Mouse (Mus musculus) mouse trophoblast stem cell (cell line): ENCODE measurements around the gene Ppm1f.
"Not testable (repeated sequence)": the region's sequence is repeated elsewhere in the genome, so short reads cannot be mapped to it uniquely, and the experiment has no call there.

ENCODE experiments used
- in situ Hi-C, 2 experiments: fragments of 300-500 bp; cut with MseI, MboI; formaldehyde crosslinking; loops; 2 replicates in 1 of 2; 3 replicates in 1 of 2; pipeline ENCODE4 v1.15.1; 2025

The Ppm1f gene

DNA sequence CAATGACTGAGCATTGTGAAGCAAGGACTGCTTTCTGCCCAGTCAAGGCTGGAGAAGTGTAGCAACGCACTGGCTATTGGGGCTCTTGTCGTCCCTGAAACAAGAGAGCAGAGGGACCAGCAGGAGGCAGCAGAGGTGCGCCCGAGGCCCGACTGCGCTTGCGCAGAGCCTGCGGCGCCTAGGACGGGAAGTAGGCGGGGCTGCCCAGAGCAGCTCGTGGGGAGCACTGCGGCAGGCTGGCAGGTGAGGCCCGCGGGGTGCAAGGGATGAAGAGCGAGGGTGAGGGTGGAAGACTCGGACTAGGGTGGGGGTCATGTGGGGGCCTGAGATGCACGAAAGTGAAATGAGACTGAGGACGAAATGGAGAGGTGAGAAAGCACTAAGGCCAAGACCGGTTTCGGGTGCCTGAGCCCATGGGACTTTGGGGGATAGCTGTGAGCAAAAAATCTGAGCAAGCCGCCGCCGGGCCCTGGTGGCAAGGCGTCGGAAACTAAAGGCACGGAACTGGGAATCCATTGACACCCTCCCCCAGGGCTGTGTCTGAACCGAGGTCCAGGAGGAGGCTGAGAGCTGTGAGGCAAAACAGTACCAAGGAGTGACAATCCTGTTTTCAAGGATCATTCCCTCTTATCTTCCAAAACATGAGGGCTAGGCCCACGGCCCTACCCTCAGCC is at the start of gene Ppm1f:
Gene Ppm1f, plus strand, starts transcription at position 88 of the 674 bp plus-strand sequence.
- in situ Hi-C loops: no loop called here

DNA sequence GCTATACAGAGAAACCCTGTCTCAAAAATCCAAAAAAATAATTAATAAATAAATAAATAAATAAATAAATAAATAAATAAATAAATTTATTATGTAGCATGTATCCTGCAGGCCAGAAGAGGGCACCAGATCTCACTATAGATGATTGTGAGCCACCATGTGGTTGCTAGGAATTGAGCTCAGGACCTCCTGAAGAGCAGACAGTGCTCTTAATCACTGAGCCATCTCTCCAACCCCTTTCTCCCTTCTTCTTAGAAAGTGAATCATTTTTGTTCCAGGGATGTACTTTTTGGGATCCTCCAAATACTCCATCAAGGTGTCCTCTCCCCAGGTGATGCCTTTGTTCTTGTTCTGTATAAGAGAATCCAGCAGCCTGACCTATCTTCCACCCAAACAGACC is 47.1 kb upstream of the Ppm1f start:
- in situ Hi-C loops: no loop called here

DNA sequence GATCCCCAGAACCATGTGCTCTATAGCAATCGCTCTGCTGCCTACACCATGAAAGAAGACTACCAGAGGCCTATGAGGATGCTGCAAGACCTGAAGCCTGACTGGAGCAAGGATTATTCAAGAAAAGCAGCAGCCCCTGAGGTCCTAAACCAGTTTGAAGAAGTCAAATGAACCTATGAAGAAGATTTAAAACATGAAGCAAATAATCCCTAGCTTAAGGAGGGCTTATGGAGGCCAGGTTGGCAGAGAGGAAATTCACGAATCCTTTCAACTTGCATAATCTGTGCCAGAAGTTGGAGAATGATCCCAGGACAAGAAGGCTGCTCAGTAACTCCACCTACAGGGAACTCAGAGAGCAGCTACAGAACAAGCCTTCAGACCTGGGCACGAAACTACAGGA is 43.9 kb upstream of the Ppm1f start:
- in situ Hi-C loops: no loop called here

DNA sequence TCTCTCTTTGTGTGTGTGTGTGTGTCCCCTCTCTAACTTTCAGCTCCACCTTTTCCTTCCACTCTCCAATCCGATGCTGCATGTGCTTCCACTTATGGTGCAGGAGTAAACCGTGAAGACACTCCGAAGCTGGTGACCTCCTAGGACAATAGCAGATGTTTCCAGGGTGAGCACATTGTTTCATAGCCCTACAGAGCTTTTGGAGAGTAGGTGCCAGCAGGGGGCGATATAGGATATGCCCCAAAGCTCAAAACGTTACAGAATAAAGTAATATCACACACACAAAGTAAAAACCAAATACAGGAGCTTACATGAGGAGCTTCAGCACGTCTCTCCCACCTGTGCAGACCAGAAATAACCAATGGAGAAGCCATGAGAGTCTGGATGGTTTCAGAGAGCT is 41.4 kb upstream of the Ppm1f start:
- in situ Hi-C loops: no loop called here

DNA sequence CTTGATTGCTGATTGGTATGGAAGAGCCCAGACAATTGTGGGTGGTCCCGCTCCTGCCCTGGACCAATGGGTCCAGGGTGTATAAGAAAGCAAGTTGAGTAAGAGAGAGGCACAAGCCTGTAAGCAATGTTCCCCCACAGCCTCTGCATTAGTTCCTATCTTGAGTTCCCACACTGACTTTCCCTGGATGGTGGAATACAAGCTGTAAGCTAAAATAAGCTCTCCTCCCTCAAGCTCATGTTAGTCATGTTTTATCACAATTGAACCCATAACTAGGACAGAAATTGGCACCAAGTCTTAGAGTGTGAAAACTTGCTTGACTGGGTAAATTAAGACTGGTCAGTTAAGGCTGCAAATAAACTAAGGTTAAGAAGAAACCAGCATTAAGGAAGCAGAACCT is 40.7 kb upstream of the Ppm1f start:
- in situ Hi-C loops: no loop called here

DNA sequence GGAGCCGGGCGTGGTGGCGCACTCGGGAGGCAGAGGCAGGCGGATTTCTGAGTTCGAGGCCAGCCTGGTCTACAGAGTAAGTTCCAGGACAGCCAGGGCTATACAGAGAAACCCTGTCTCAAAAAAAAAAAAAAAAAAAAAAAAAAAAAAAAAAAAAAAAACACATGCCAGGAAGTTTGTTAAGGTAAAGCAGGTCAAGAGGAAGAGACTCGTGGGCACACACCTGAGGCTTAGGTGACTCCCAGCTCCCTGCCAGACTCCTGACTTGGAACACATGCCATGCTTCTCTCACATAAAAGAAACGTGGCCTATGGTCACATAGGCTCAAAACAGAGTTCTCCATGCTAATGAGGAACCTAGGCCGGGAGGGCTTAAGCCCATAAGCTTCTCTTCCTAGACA is 40.2 kb upstream of the Ppm1f start:
- in situ Hi-C loops: not testable (repeated sequence)

DNA sequence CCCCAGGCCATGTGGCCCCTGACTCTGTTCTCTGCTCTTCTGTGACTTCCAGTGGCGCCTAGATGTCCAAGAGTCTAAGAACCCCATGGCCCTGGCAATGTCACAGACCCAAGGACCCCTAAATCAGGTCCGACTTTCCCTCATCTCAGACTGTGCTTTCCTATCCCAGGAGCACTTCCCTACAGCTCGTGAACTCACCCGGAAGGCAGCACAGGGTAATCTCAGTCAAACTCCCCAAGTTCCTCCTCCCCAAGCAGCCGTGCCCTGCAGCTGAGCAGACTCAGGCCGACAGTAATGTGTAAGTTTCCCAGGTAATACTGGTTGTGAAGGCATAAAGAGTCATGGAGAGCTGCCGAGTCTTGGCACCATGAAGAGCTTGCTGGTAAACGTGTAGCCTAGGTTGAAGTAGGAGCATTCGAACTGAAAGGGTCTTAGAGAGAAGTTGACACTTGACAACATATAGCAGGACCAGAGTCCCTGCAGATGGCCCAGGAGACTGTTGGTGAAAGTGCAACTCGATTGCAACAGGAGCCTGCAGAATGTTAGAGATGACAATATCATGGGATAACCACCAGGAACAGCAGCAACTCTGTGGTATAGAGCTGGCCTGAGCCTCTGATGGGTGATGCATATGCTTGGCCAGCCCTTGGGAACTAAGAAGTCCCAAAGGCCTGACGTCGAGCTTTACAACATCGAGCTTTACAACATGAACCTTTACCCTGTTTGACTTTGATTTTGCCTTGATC is 39.4 kb upstream of the Ppm1f start:
- in situ Hi-C loops: no loop called here

DNA sequence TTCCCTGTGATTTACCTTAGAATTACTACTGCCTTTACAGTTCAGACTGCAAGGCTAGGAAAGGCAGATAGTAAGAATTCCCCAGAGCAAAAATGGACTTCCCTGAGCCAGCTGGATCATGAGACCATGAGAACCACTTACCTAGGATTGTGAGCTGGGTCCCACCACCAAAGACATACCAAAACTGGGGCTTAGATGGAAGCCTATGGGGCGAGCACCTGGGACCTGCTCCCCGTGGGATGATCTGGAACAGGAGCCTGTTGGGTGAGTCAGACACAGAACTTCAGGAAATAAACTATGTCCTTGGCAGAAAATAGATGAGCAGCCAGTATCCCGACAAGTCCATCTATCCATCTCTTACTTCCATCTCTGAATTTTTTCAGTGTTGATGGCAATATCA is 34.0 kb upstream of the Ppm1f start:
- in situ Hi-C loops: no loop called here

DNA sequence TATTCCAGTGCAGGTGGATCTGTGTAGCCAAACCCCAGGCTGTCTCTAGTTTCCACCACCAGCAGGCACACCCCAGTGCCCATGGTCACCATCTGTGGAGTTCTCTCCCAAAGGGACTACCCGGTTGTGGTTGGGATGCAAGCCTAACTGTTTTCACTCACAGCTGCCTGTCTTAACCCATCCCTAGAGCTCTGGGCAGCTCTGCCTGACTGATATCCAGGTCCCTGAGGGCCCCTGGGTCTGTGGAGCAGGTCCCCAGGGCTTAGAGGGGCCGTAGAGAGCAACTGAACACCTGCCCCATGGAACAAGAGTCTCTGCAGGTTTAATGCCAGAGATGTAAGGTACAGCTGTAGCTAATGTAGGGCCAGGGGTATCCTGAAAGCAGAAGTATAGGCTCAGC is 32.3 kb upstream of the Ppm1f start, which contains the start of gene Igll1:
Gene Igll1, minus strand, starts transcription at position 8 of the 400 bp plus-strand sequence.
- in situ Hi-C loops: no loop called here

DNA sequence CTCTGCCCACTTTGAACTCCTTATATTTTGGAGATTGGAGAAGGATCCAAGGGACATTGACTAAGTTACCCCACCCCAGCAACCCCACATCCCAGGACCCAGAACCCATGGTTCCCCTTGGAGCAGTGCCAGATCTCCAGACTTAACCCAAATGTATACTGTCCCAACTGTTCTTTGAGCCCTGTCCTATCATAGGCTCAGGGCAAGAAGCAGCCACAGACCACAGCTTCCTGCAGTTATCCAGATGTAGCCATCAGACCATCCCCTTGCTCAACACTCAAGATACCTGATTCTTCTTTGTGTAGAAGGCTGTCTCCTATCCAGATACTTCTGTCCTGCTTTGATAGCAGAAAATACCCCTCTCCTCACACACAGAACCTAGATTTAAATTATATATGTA is 31.1 kb upstream of the Ppm1f start:
- in situ Hi-C loops: no loop called here

DNA sequence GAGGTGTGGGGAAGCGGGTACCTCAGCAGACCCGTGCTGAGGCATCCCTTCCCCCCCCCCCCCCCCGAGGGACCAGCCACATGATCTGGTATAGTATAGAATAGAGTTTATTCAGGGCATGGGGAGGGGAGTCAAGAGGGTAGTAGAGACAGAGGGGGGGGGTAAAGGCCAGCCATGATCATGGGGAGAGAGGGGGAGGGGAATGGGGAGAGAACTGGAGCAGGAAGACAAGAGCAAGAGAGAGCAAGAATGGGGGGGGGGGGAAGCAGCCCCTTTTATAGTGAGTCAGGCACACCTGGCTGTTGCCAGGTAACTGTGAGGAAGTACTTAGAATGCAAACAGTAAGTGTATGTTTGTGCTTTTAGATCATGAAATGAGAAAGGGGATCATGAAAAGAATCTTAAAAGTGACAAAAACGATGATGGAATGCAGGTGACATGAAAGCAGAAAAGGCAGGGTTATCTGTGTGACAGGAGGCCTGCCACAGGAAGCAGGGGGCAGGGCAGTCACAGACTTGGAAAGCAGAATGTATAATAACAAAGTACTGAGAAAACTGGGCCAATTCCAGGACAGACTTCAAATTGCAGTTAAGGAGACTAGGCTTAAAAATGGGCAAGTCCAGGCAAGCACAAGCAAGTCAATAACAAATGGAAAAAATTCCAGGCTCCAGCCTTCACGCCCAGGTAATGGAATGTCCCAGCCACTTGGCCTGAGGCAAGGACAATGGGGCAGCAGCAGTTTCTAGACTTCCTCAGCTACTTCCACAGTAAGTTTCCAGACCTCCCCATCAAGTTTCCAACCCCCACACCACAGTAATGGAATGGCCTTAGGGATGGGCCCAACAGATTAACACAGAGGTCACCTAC is 30.3 kb upstream of the Ppm1f start:
- in situ Hi-C loops: no loop called here

DNA sequence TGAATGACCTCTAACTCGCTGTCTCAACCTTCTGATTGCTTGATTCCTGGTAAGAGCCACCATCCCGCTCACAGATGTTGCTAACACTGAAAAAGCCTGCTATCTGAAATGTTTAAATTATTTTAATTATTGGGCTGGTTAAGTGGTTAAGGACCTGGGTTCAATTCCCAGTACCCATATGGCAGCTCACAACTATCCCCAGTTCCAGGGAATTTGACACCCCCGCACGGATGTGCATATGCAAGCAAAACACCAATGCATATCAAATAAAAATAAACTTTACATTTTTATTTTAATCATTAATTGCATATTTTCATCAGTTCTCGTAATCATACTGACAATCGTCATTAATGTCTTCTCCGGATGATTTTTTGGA is 26.0 kb upstream of the Ppm1f start:
- in situ Hi-C loops: no loop called here

DNA sequence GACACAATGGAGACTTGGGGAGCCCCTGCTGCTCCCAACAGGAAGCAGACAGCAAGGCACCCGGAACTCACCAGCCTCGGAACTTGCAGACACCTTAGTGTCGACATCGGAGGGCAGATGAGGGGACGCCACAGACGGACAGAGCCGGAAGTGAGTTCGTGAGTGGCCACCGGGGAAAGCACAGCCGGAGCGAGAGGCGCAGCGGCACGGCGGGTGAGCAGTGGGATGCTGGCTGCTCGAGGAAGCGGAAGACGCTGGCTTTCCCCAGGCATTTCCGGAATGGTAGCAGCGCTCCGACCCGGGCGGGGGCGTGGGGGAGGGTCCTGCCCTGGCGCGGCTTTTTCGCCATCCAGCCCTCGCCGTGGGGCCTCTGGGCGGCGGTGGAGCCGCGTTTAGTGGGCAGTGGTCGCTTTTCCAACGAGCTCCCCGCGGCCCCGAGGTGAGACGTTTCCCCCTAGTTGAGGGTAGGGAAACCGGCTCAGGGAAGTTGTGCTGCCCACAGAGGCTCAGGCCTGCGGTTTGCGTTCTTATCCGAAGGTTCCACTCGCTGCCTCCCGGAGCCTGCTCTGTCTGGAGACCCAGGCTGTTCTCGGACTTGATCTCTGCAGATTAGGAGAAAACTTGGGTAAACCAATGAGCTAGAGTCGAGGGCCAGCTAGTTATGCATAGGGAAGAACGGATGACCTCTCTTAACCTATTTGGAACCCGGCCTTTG is 25.5 kb upstream of the Ppm1f start, which contains the start of the genes Top3b and Vpreb1:
Gene Top3b, plus strand, starts transcription at position 120 of the 715 bp plus-strand sequence.
Gene Vpreb1, minus strand, starts transcription at position 227 of the 715 bp plus-strand sequence.
- in situ Hi-C loops: no loop called here

DNA sequence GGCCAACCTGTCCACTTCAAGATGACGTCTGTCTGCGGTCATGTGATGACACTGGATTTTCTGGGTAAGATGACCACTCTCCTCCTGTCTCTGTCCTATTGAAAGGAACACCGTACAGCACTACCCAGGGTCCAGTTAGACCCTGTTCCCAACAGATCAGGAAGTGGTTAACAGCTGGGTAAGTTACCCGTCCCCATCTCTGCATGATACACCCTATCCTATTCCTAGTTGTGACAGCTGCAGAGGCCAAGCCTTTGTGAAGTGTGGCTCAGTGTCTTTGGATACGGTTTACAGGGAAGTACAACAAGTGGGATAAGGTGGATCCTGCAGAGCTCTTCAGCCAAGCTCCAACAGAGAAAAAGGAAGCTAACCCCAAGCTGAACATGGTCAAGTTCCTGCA is 17.2 kb upstream of the Ppm1f start:
- in situ Hi-C loops: no loop called here

DNA sequence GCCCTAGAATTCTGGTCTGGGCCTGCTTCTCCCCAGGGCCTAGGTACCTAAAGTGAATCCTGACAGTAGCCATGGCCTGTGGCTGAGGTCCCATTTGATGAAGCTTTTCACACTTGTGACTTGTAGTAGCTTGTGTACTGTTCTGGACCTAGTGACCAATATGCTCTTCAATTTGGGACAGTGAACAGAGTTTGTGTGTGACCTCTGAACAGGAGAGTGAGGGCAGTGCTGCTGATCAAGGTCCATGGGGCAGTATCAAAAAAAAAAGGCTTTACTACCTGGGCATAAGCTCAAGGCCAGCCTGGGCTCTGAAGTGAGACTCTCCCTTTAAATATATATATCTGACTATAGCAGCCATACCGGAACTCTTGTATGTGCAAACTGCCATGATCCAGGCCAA is 7.9 kb upstream of the Ppm1f start:
- in situ Hi-C loops: no loop called here

DNA sequence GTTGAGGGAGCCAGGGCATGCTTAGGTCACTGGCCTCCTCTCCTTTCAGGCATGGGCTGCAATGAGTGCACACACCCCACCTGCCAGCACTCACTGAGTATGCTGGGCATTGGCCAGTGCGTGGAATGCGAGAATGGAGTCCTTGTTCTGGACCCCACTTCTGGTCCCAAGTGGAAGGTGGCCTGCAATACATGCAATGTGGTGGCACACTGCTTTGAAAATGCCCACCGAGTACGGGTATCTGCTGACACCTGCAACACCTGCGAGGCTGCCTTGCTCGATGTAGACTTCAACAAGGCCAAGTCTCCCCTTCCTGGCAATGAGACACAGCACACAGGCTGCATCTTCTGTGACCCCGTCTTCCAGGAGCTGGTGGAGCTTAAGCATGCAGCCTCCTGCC is 3.9 kb upstream of the Ppm1f start:
- in situ Hi-C loops: no loop called here

DNA sequence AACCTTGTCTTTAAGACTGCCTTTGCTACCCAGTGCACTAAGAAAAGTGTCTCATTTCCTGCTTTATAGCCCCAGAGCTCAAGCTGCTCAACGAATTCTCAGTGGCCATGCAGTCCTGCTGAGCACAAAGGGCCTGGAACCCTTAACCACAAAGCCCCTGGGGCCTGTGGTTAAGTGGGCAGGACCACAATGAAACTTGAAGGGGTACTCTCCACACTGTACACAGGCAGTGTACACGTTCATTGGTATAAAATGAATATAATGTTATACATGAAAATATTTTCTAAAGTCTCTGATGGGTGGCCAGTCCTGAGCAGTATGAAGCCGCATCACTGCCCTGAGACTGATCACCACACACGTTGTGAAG is 271 bp upstream of the Ppm1f start:
- in situ Hi-C loops: no loop called here

DNA sequence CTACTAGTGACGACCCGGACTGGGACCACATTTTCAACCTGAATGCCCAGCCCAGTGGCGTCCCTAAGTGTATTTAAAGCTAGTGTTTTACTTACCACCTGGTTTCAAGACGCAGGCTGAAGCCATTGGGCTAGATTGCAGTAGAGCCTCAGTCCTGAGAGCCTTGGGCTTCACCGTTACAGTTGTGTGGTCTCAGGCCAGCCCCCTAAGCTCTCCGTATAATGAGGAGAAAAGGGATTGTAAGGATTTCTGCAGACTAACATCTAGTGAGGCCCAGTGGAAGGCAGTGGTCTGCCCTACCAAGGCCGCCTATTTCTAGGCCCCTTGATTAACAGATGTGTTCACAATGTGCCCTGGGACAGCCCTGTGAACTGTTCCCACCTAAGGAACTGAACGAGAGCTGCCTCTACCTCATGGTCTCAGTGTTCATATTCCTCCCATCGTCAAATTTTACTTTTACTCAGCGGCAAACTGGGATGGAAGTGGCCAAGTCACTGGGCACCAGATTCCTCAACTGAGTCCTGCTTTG is 851 bp downstream of the Ppm1f start:
- in situ Hi-C loops: no loop called here

DNA sequence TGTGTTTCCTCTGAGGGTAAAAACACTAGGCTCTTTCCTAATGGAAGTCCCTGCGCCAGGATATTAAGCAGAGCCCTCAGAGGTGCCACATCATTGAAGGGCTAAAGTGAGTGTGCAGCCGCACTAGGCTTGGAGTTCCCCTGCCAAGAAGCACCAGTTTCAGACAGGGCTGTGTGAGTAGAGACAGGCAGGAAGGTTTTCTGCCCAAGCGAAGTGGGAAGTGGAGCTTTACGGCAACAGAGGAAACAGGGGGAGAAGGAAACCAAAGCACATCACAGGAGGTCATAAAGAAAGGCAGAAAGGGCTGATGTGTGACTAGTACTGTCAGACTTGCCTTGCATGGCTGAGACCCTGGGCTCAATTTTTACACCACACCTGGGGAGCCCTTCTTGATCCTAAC is 6.1 kb downstream of the Ppm1f start:
- in situ Hi-C loops: no loop called here

DNA sequence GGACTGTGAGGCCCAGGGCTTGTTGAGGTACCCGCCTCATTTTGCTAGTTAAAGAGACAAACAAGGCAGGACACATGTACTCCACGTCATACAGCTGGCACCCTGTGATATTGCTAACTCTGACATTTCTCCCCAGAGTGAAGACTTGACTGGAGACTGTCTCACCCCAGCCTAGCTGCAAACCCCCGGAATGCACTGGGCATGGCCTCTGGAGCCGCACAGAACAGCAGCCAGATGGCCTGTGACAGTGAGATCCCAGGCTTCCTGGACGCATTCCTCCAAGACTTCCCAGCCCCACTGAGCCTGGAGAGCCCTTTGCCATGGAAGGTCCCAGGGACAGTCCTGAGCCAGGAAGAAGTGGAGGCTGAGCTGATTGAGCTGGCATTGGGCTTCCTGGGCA is 6.9 kb downstream of the Ppm1f start:
- in situ Hi-C loops: no loop called here

DNA sequence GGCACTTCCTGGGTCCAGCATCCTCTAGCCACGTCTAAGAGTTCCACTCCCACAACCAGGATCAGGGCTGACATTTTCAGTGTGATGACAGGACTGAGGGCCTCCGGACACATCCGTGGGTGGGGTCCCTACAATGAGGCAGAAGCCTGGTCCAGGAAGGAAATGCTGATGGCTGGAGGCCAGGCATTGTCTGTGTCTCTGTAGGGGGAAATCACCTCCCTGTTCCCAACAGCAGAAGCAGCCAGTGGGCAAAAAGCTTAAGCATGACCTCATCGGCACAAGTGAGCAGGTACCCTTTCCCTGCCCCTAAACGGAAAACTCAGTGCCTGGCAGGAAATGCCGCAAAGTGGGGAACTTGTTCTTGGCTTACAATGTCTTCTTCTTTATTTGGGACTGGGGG is 11.5 kb downstream of the Ppm1f start:
- in situ Hi-C loops: no loop called here
